Mouse (Mus musculus) hindbrain, postnatal 0 days (tissue): ENCODE measurements at regions not wholly inside any gene's neighbourhood (a gene's known extent, or its start where the extent isn't known, plus 50 kb on each side); places are given as distances from the start of the nearest gene placed in this dataset.
A peak's percentile ranks its signal among the peaks of the same experiment; 100 is the strongest.

Experiments
- ATAC-seq: fragments of 200-750 bp; cut with Nextera tagmentation; 2 replicates; pipeline ENCODE4 v1.8.0; 2017; ENCODE audit warnings: mild to moderate bottlenecking, moderate TSS enrichment, moderate library complexity
- DNase-seq: peaks from one replicate; pipeline ENCODE4 v3.0.0-alpha.2; 2015; ENCODE audit warnings: low spot score
- H3K27ac ChIP-seq: fragments of 300-500 bp; sonication (generic); 2 replicates; pipeline ENCODE4 v1.5.1; 2014; ENCODE audit warnings: mild to moderate bottlenecking
- H3K27me3 ChIP-seq: fragments of 300-500 bp; sonication (generic); 2 replicates; pipeline ENCODE4 v1.6.1; 2014; ENCODE audit warnings: low read length, mixed read lengths; ENCODE audit not compliant: insufficient read depth
- H3K36me3 ChIP-seq: fragments of 300-500 bp; sonication (generic); 2 replicates; pipeline ENCODE4 v1.6.1; 2014; ENCODE audit warnings: low read length, mixed read lengths; ENCODE audit not compliant: insufficient read depth
- H3K4me1 ChIP-seq: fragments of 300-500 bp; sonication (generic); 2 replicates; pipeline ENCODE4 v1.6.1; 2014; ENCODE audit warnings: antibody characterized with exemption, low read length, mixed read lengths; ENCODE audit not compliant: insufficient read depth
- H3K4me2 ChIP-seq: fragments of 300-500 bp; sonication (generic); 2 replicates; pipeline ENCODE4 v1.6.1; 2014; ENCODE audit warnings: low read depth, mild to moderate bottlenecking, low read length, moderate library complexity, mixed read lengths
- H3K4me3 ChIP-seq: fragments of 300-500 bp; sonication (generic); 2 replicates; pipeline ENCODE4 v1.5.1; 2014; ENCODE audit warnings: low read length
- H3K9ac ChIP-seq: fragments of 300-500 bp; sonication (generic); replicated peaks from 2 replicates; pipeline ENCODE4 v1.6.1; 2014; ENCODE audit warnings: mild to moderate bottlenecking, low read length, moderate library complexity, mixed read lengths
- H3K9me3 ChIP-seq: fragments of 300-500 bp; sonication (generic); 2 replicates; pipeline ENCODE4 v1.6.1; 2016; ENCODE audit warnings: low read length, mixed read lengths
- CTCF ChIP-seq: IDR thresholded peaks from 2 replicates; pipeline ENCODE4 v1.5.1; 2016; ENCODE audit warnings: antibody characterized with exemption, control low read depth, low read depth
- WGBS: fragments of 180-500 bp; shearing (Covaris S2); extraction: QIAGEN DNeasy Blood & Tissue Kit; methylation state at CpG from one replicate; pipeline ENCODE4 v1.1.7; 2014; 5-methylcytosine and 5-hydroxymethylcytosine counted together

- no peak for ATAC-seq
- Histone ChIP-seq H3K9me3 (no peaks in the 10 kb centered on the region), H3K27me3 (no peaks in the 10 kb centered on the region), H3K36me3 (no peaks in the 10 kb centered on the region), H3K27ac (no peak overlapping the region), H3K9ac (no peak overlapping the region), H3K4me3 (no peak overlapping the region), H3K4me1 (no peaks in the 10 kb centered on the region), H3K4me2 (no peak overlapping the region)
- TF ChIP-seq CTCF: no peak
- 75% methylated on average over 5 of the region's 5 CpGs for WGBS
- DNase-seq: no peak
Observed at GRCm38 (mm10) chr2:171719269-171719668, 324.0 kb downstream of the Cbln4 start.

GRCm38 (mm10) chr2:171718855-171719254, 324.4 kb downstream of the Cbln4 start:
- Histone ChIP-seq H3K4me2 (no peak overlapping the region), H3K36me3 (no peaks in the 10 kb centered on the region), H3K9ac (no peak overlapping the region), H3K4me1 (no peaks in the 10 kb centered on the region), H3K27me3 (no peaks in the 10 kb centered on the region), H3K4me3 (no peak overlapping the region), H3K9me3 (no peaks in the 10 kb centered on the region), H3K27ac (no peak overlapping the region)
- no peak for DNase-seq
- TF ChIP-seq CTCF: no peak
- WGBS: 88% methylated on average over 5 of the region's 5 CpGs
- no peak for ATAC-seq

GRCm38 (mm10) chr2:171712816-171713570, 330.3 kb downstream of the Cbln4 start:
- Histone ChIP-seq H3K9me3 (no peaks in the 10 kb centered on the region), H3K4me1 (no peaks in the 10 kb centered on the region), H3K27ac (no peak overlapping the region; the same call in 1 of the 2 replicates), H3K4me2 (no peak overlapping the region), H3K36me3 (no peaks in the 10 kb centered on the region), H3K9ac (no peak overlapping the region), H3K4me3 (no peak overlapping the region), H3K27me3 (no peaks in the 10 kb centered on the region)
- DNase-seq (peak; percentile 28), ATAC-seq (no peak)
- TF ChIP-seq CTCF: no peak
- 46% methylated on average over 11 of the region's 11 CpGs for WGBS

GRCm38 (mm10) chr2:171693526-171693925, 349.7 kb downstream of the Cbln4 start:
- H3K9ac ChIP-seq: no peak overlapping the region
- no peaks in the 10 kb centered on the region for H3K36me3 ChIP-seq
- no peak overlapping the region for H3K27ac ChIP-seq
- 74% methylated on average over 5 of the region's 5 CpGs for WGBS
- ATAC-seq: no peak
- H3K4me1 ChIP-seq: no peaks in the 10 kb centered on the region
- TF ChIP-seq CTCF: no peak
- H3K9me3 ChIP-seq: no peaks in the 10 kb centered on the region
- no peak for DNase-seq
- no peaks in the 10 kb centered on the region for H3K27me3 ChIP-seq
- no peak overlapping the region for H3K4me3 ChIP-seq
- H3K4me2 ChIP-seq: no peak overlapping the region

- Histone ChIP-seq H3K9ac (no peak overlapping the region), H3K9me3 (no peaks in the 10 kb centered on the region), H3K4me2 (no peak overlapping the region), H3K4me1 (no peaks in the 10 kb centered on the region), H3K27me3 (no peaks in the 10 kb centered on the region), H3K4me3 (no peak overlapping the region), H3K27ac (no peak overlapping the region), H3K36me3 (no peaks in the 10 kb centered on the region)
- DNase-seq (no peak), ATAC-seq (no peak)
- no peak for TF ChIP-seq CTCF
- 62% methylated on average over 4 of the region's 4 CpGs for WGBS
Observed at GRCm38 (mm10) chr2:171690781-171691180, 352.5 kb downstream of the Cbln4 start.

- Histone ChIP-seq H3K4me2 (no peak overlapping the region), H3K36me3 (no peaks in the 10 kb centered on the region), H3K27ac (no peak overlapping the region), H3K4me1 (no peaks in the 10 kb centered on the region), H3K9me3 (no peaks in the 10 kb centered on the region), H3K27me3 (no peaks in the 10 kb centered on the region), H3K4me3 (no peak overlapping the region), H3K9ac (no peak overlapping the region)
- no peak for ATAC-seq
- DNase-seq: no peak
- WGBS: 44% methylated on average over 4 of the region's 4 CpGs
- TF ChIP-seq CTCF: no peak
Observed at GRCm38 (mm10) chr2:171689102-171689501, 354.2 kb downstream of the Cbln4 start.

- no peaks in the 10 kb centered on the region for H3K4me1 ChIP-seq
- H3K27ac ChIP-seq: no peak overlapping the region
- H3K27me3 ChIP-seq: no peaks in the 10 kb centered on the region
- WGBS: 86% methylated on average over 2 of the region's 2 CpGs
- H3K4me2 ChIP-seq: no peak overlapping the region
- no peaks in the 10 kb centered on the region for H3K36me3 ChIP-seq
- TF ChIP-seq CTCF: no peak
- no peak overlapping the region for H3K9ac ChIP-seq
- ATAC-seq (no peak), DNase-seq (no peak)
- H3K4me3 ChIP-seq: no peak overlapping the region
- H3K9me3 ChIP-seq: no peaks in the 10 kb centered on the region
Observed at GRCm38 (mm10) chr2:171677998-171678397, 365.3 kb downstream of the Cbln4 start.
